Mouse (Mus musculus) olfactory bulb, adult 2 months (tissue): ENCODE results near the gene Spata31d1b. TPM values are rescaled to one million over a fixed set of nuclear protein-coding genes. Genes with fewer than 3 reads are reported as not detected.

Experiments used
- H3K27ac ChIP-seq: fragments of 200-500 bp; 2 replicates; pipeline ENCODE4 v1.5.1; 2012; ENCODE audit warnings: low read depth, low read length; ENCODE audit not compliant: insufficient read depth
- H3K4me1 ChIP-seq: fragments of 200-500 bp; 2 replicates; pipeline ENCODE4 v1.6.1; 2012; ENCODE audit warnings: low read length; ENCODE audit not compliant: control insufficient read depth, insufficient read depth
- H3K4me3 ChIP-seq: fragments of 200-500 bp; 2 replicates; pipeline ENCODE4 v1.5.1; 2012; ENCODE audit warnings: mild to moderate bottlenecking, low read depth, low read length, moderate library complexity; ENCODE audit not compliant: insufficient read depth
- CTCF ChIP-seq: fragments of 200-500 bp; IDR thresholded peaks from 2 replicates; pipeline ENCODE4 v1.5.1; 2012; ENCODE audit warnings: low read depth, mild to moderate bottlenecking, low read length, moderate library complexity; ENCODE audit not compliant: insufficient read depth
- POLR2A ChIP-seq: fragments of 200-500 bp; IDR thresholded peaks from 2 replicates; pipeline ENCODE4 v1.6.1; 2012; ENCODE audit warnings: mild to moderate bottlenecking, low read depth, low read length, moderate library complexity; ENCODE audit not compliant: insufficient read depth
- WGBS: fragments of 180-500 bp; shearing (Covaris S2); methylation state at CpG from one replicate; pipeline ENCODE4 v1.1.7; 2018; 5-methylcytosine and 5-hydroxymethylcytosine counted together
- polyA plus RNA-seq: library from polyadenylated mRNA; stranded (reverse); fragments of >200 nt; gene quantifications from 2 replicates; pipeline ENCODE4 v1.2.4, GENCODE M21; 2012; ENCODE audit warnings: low replicate concordance; ENCODE audit not compliant: missing spikeins, insufficient read depth, insufficient read length

Gene Spata31d1b
- polyA plus RNA-seq, 1 experiment: not detected

- 37% methylated on average over 3 of the region's 3 CpGs for WGBS
- no peak overlapping the region for H3K4me3 ChIP-seq
- H3K27ac ChIP-seq: no peak overlapping the region
- TF ChIP-seq CTCF (no peak), POLR2A (no peak)
- no peaks in the 10 kb centered on the region for H3K4me1 ChIP-seq
These were observed 23.1 kb downstream of the Spata31d1b start for GRCm38 (mm10) chr13:59735190-59735589.

- Histone ChIP-seq H3K4me3 (no peak overlapping the region), H3K4me1 (no peaks in the 10 kb centered on the region), H3K27ac (no peak overlapping the region)
- WGBS: 89% methylated on average over 2 of the region's 2 CpGs
- TF ChIP-seq POLR2A (no peak), CTCF (no peak)
These were observed 26.4 kb downstream of the Spata31d1b start for GRCm38 (mm10) chr13:59738455-59738854.

GRCm38 (mm10) chr13:59739397-59739796 is 27.3 kb downstream of the Spata31d1b start:
- Histone ChIP-seq H3K4me1 (no peaks in the 10 kb centered on the region), H3K27ac (no peak overlapping the region), H3K4me3 (no peak overlapping the region)
- TF ChIP-seq CTCF (no peak), POLR2A (no peak)
- WGBS: 92% methylated on average over 4 of the region's 4 CpGs

- no peak overlapping the region for H3K4me3 ChIP-seq
- TF ChIP-seq CTCF: no peak
- no peak for TF ChIP-seq POLR2A
- no peaks in the 10 kb centered on the region for H3K4me1 ChIP-seq
- WGBS: 87% methylated on average over 11 of the region's 11 CpGs
- H3K27ac ChIP-seq: no peak overlapping the region
These were observed 29.0 kb downstream of the Spata31d1b start for GRCm38 (mm10) chr13:59741096-59741495.

GRCm38 (mm10) chr13:59741697-59742096 is 29.6 kb downstream of the Spata31d1b start:
- Histone ChIP-seq H3K27ac (no peak overlapping the region), H3K4me3 (no peak overlapping the region), H3K4me1 (peaks cover 6% of the 10 kb centered on the region)
- WGBS: 82% methylated on average over 10 of the region's 10 CpGs
- TF ChIP-seq POLR2A: no peak
- TF ChIP-seq CTCF: no peak

GRCm38 (mm10) chr13:59745462-59745861 is 33.4 kb downstream of the Spata31d1b start:
- no peak overlapping the region for H3K4me3 ChIP-seq
- H3K27ac ChIP-seq: no peak overlapping the region
- WGBS: 65% methylated on average over 6 of the region's 6 CpGs
- no peak for TF ChIP-seq POLR2A
- no peak for TF ChIP-seq CTCF
- H3K4me1 ChIP-seq: peaks cover 17% of the 10 kb centered on the region

GRCm38 (mm10) chr13:59746164-59746563 is 34.1 kb downstream of the Spata31d1b start:
- no peak for TF ChIP-seq CTCF
- H3K27ac ChIP-seq: no peak overlapping the region
- 84% methylated on average over 6 of the region's 6 CpGs for WGBS
- H3K4me1 ChIP-seq: peaks cover 17% of the 10 kb centered on the region
- no peak overlapping the region for H3K4me3 ChIP-seq

GRCm38 (mm10) chr13:59746711-59747110 is 34.6 kb downstream of the Spata31d1b start, which contains the start of gene 1700014D04Rik:
TSS of gene 1700014D04Rik (minus strand) at chr13:59746752.
- Histone ChIP-seq H3K4me3 (no peak within 1 kb of the TSS), H3K4me1 (peaks cover 17% of the 10 kb centered on the region), H3K27ac (peak within 1 kb of the TSS; percentile 60; the same call in 1 of the 2 replicates)
- 51% methylated on average over 9 of the region's 9 CpGs for WGBS
- TF ChIP-seq POLR2A (no peak), CTCF (no peak)

- H3K4me1 ChIP-seq: peaks cover 17% of the 10 kb centered on the region
- WGBS: 91% methylated on average over 12 of the region's 12 CpGs
- H3K27ac ChIP-seq: no peak overlapping the region
- no peak overlapping the region for H3K4me3 ChIP-seq
- TF ChIP-seq CTCF: no peak
- no peak for TF ChIP-seq POLR2A
These were observed 38.2 kb downstream of the Spata31d1b start for GRCm38 (mm10) chr13:59750310-59750709.

- Histone ChIP-seq H3K4me1 (peaks cover 7% of the 10 kb centered on the region), H3K27ac (no peak overlapping the region), H3K4me3 (no peak overlapping the region)
- 94% methylated on average over 7 of the region's 7 CpGs for WGBS
- TF ChIP-seq POLR2A (no peak), CTCF (no peak)
These were observed 44.8 kb downstream of the Spata31d1b start for GRCm38 (mm10) chr13:59756906-59757305.

- 91% methylated on average over 7 of the region's 7 CpGs for WGBS
- Histone ChIP-seq H3K4me3 (no peak overlapping the region), H3K4me1 (peaks cover 16% of the 10 kb centered on the region), H3K27ac (no peak overlapping the region)
- TF ChIP-seq POLR2A: no peak
- TF ChIP-seq CTCF: no peak
These were observed 50.7 kb downstream of the Spata31d1b start for GRCm38 (mm10) chr13:59762791-59763190.
